ENCODE assay signal across 13 mouse cellular contexts in the genomic region with DNA sequence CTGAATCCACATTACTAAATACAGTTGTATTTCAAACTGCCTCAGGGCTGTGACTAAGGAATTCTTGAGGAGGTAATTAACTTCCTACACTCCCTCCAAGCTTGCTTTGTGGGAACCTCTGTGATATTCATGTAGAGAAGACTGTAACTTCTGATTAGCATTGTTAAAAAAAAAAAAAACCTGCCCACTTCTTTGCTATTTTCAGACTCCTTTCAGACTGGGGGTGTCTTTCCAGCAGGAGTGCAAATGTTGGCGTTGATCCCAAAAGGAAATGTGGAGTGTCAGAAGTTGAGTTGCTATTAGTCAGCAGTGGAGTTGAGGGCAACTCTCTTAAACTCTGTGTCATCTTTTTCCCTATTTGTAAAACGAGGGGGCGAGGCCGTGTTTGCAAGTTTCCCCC.
DNase-seq lines count a peak whose midpoint lies in the region.
"Had no signal": no experiment of that assay in that cellular context is flagged by ENCODE, and none has a peak within 500 bp of the region (broad histone marks: within the 10 kb centered on the region; RNA-seq: fewer than 3 reads in every experiment).

No protein-coding gene starts in this region.

- DNase-seq in left cerebral cortex, adult 11 months (ENCODE audit: low spot score): peak; percentile 60
- no peak for DNase-seq in left cerebral cortex, postnatal 10 days (ENCODE audit: extremely low spot score in 1 of 2, low spot score in 2 of 2)
- peak; percentile 22 for DNase-seq in Muller cell, postnatal 12 days (ENCODE audit: inconsistent ontology term)
- DNase-seq in fibroblast of lung, adult 2 months (ENCODE audit: low read depth): peak; percentile 27
- DNase-seq in left cerebral cortex, postnatal 25 days (ENCODE audit: low spot score in 2 of 2): peak; percentile 49 to 86
- DNase-seq in cerebellum, postnatal 36 days: no peak
- DNase-seq in spleen, postnatal 36 days (ENCODE audit: low spot score in 2 of 2): no peak
- DNase-seq in neural tube, embryonic 10.5 days (ENCODE audit: extremely low spot score, low spot score): no peak
- DNase-seq: cerebellum, adult 11-12 months; gastrocnemius, postnatal 36 days; kidney, adult 11 months; kidney, postnatal 36 days; thymus, postnatal 14 days had no signal

- intact Hi-C loops in left cerebral cortex, postnatal 10 days (cut with DNase I): no loop called here
- intact Hi-C loops in left cerebral cortex, postnatal 25 days (cut with DNase I): no loop called here

Comparison
In these comparisons a context has a peak if more than half of its experiments do, and no peak if none do; other contexts are left out.
1. DNase-seq: peak in left cerebral cortex, adult 11 months (single experiment), Muller cell, postnatal 12 days (single experiment), fibroblast of lung, adult 2 months (single experiment) and left cerebral cortex, postnatal 25 days (2 of 2); none in left cerebral cortex, postnatal 10 days (0 of 2), cerebellum, postnatal 36 days (0 of 2), spleen, postnatal 36 days (0 of 2) and neural tube, embryonic 10.5 days (single experiment).